ENCODE assay signal across 9 mouse cellular contexts in genomic region chr1:55528547-55529304, GRCm38 (mm10).
A peak's percentile ranks its signal among the peaks of the same experiment; 100 is the strongest.
DNase-seq lines count a peak whose midpoint lies in the region; ATAC-seq and TF ChIP-seq lines count a peak whose summit lies in the region.
"Had no signal": no experiment of that assay in that cellular context is flagged by ENCODE, and none has a peak within 500 bp of the region (broad histone marks: within the 10 kb centered on the region; RNA-seq: fewer than 3 reads in every experiment).

No protein-coding gene starts in this region.

- no peak overlapping the region for H3K9ac ChIP-seq in lung, embryonic 15.5 days
- no peak overlapping the region for H3K9ac ChIP-seq in midbrain, embryonic 16.5 days (ENCODE audit: low read depth, low read length)

- no peak overlapping the region for H3K4me2 ChIP-seq in lung, embryonic 15.5 days
- H3K4me2 ChIP-seq in midbrain, embryonic 16.5 days (ENCODE audit: low read length), result no peak overlapping the region

- WGBS in lung, embryonic 15.5 days, result 28% methylated on average over 7 of the region's 7 CpGs
- 75% methylated on average over 7 of the region's 7 CpGs for WGBS in midbrain, embryonic 16.5 days

- H3K4me3 ChIP-seq in C2C12 (ENCODE audit: insufficient read depth, poor library complexity, severe bottlenecking), result no peak overlapping the region
- no peak overlapping the region for H3K4me3 ChIP-seq in lung, embryonic 15.5 days
- no peak overlapping the region for H3K4me3 ChIP-seq in midbrain, embryonic 16.5 days (ENCODE audit: low read depth, low read length)

- H3ac ChIP-seq in C2C12 (ENCODE audit: control insufficient read depth, insufficient read length, low read depth), result no peak overlapping the region

- DNase-seq in frontal cortex, postnatal 36 days (ENCODE audit: low spot score in 2 of 2), result peak; percentile 21 to 33
- no peak for DNase-seq in frontal cortex, postnatal 14 days (ENCODE audit: low spot score in 2 of 2)
- DNase-seq in heart, adult 9 months (ENCODE audit: low spot score in 2 of 2), result peak; percentile 57 to 58
- peak; percentile 53 for DNase-seq in thymus, postnatal 25 days
- no peak for DNase-seq in spleen, adult 12 weeks (ENCODE audit: low spot score)

- peak; percentile 78; the same call in 1 of the 2 replicates for ATAC-seq in lung, embryonic 15.5 days (ENCODE audit: borderline replicate concordance, extremely low read depth, low FRiP score, low TSS enrichment)
- ATAC-seq in midbrain, embryonic 16.5 days, result no peak

- H3K36me3 ChIP-seq in C2C12 (ENCODE audit: control insufficient read depth, insufficient read depth), result no peaks in the 10 kb centered on the region
- no peaks in the 10 kb centered on the region for H3K36me3 ChIP-seq in lung, embryonic 15.5 days
- H3K36me3 ChIP-seq in midbrain, embryonic 16.5 days (ENCODE audit: control insufficient read depth, insufficient read depth, low read length), result no peaks in the 10 kb centered on the region
- H3K36me3 ChIP-seq: G1E had no signal

- TF ChIP-seq CTCF in C2C12 (IDR thresholded peaks at IDR 0.05; ENCODE audit: control insufficient read depth, insufficient read depth, insufficient read length), result no peak

- peak overlapping the region; percentile 35 for H3K27ac ChIP-seq in lung, embryonic 15.5 days
- H3K27ac ChIP-seq in midbrain, embryonic 16.5 days (ENCODE audit: low read length), result no peak overlapping the region

- H3K4me1 ChIP-seq in lung, embryonic 15.5 days, result peaks cover 10% of the 10 kb centered on the region
- H3K4me1 ChIP-seq in midbrain, embryonic 16.5 days (ENCODE audit: control insufficient read depth, insufficient read depth, low read length), result no peaks in the 10 kb centered on the region

- no peaks in the 10 kb centered on the region for H3K79me2 ChIP-seq in C2C12 (ENCODE audit: control insufficient read depth, insufficient read depth)

- no peaks in the 10 kb centered on the region for H3K27me3 ChIP-seq in C2C12 (ENCODE audit: control insufficient read depth, insufficient read depth, insufficient read length)
- H3K27me3 ChIP-seq in lung, embryonic 15.5 days, result no peaks in the 10 kb centered on the region
- H3K27me3 ChIP-seq in midbrain, embryonic 16.5 days (ENCODE audit: control insufficient read depth, insufficient read depth, low read depth, low read length), result no peaks in the 10 kb centered on the region

- H3K79me3 ChIP-seq in C2C12 (ENCODE audit: low read depth), result no peaks in the 10 kb centered on the region

- H3K9me3 ChIP-seq in lung, embryonic 15.5 days, result no peaks in the 10 kb centered on the region
- H3K9me3 ChIP-seq in midbrain, embryonic 16.5 days (replicated peaks; ENCODE audit: control insufficient read depth, low read length, poor library complexity, severe bottlenecking), result no peaks in the 10 kb centered on the region
- H3K9me3 ChIP-seq: G1E had no signal

TF ChIP-seq in C2C12, 6 proteins besides CTCF, POLR2A, EP300 and RAD21:
- TF ChIP-seq FOSL1 (IDR thresholded peaks at IDR 0.05; ENCODE audit: insufficient read depth, low read length, poor library complexity, severe bottlenecking) (peak; percentile 52), MYOD1 (IDR thresholded peaks at IDR 0.05; ENCODE audit: control insufficient read depth, insufficient read length, low read depth) (peak; percentile 88), MYOG (IDR thresholded peaks at IDR 0.05; ENCODE audit: control insufficient read depth, extremely low read depth, insufficient read length) (no peak), MAX (IDR thresholded peaks at IDR 0.05) (peak; percentile 42), USF1 (IDR thresholded peaks at IDR 0.05; ENCODE audit: low read depth) (no peak), CEBPB (IDR thresholded peaks at IDR 0.05; ENCODE audit: low read depth) (peak; percentile 89)

Comparison
In these comparisons a context has a peak if more than half of its experiments do, and no peak if none do; other contexts are left out.
1. DNase-seq: peak in frontal cortex, postnatal 36 days (2 of 2), heart, adult 9 months (2 of 2) and thymus, postnatal 25 days (single experiment); none in frontal cortex, postnatal 14 days (0 of 2) and spleen, adult 12 weeks (single experiment).